Mouse (Mus musculus): ENCODE data around the gene Dchs1. TPM values are rescaled to one million over a fixed set of nuclear protein-coding genes. Genes with fewer than 3 reads are reported as not detected.

Dchs1 gene
- polyA plus RNA-seq, 2 experiments = 28.5 to 48.6 TPM

DNA sequence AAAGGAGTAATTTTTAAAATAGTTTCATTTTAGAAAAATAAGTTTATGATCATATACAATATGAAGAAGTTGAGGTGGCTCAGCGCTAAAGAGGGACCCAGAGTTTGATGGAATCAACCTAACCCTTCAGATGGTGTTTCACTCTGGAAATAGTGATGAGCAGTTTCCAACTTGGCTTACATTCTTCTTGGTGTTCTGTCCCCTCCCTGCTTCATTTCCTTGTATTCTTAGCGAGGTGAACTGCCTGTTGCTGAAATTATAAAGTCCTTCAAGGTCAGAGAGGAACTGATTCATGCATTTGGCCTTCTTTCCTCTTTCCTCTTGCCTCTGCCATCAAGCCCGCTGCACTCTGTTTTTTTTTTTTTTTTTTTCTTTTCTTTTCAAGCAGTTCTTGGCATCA lies 25.1 kb upstream of the Dchs1 start:
- no peak for TF ChIP-seq POLR2A (IDR thresholded peaks at IDR 0.05; ENCODE audit: borderline replicate concordance, extremely low read depth, insufficient read depth, insufficient read length)
- Histone ChIP-seq H3K4me3 (replicated peaks; ENCODE audit: low read length) (no peak overlapping the region), H3K27me3 (ENCODE audit: control insufficient read depth, insufficient read depth, low read length) (no peaks in the 10 kb centered on the region), H3K36me3 (ENCODE audit: control insufficient read depth, insufficient read depth, low read length) (peaks cover 20% of the 10 kb centered on the region), H3K27ac (replicated peaks; ENCODE audit: low read depth, low read length) (no peak overlapping the region), H3K4me1 (ENCODE audit: control insufficient read depth, insufficient read depth, low read length) (peaks cover 7% of the 10 kb centered on the region), H3K9me3 (ENCODE audit: control insufficient read depth, low read length) (no peaks in the 10 kb centered on the region), H3K9ac (ENCODE audit: low read depth, low read length, severe bottlenecking) (no peak overlapping the region), H3K4me2 (replicated peaks; ENCODE audit: low read depth, low read length, severe bottlenecking) (no peak overlapping the region)
- ATAC-seq (ENCODE audit: low FRiP score, low read depth) (no peak), DNase-seq (ENCODE audit: low spot score) (no peak)
- WGBS = 88% methylated on average over 3 of the region's 3 CpGs

DNA sequence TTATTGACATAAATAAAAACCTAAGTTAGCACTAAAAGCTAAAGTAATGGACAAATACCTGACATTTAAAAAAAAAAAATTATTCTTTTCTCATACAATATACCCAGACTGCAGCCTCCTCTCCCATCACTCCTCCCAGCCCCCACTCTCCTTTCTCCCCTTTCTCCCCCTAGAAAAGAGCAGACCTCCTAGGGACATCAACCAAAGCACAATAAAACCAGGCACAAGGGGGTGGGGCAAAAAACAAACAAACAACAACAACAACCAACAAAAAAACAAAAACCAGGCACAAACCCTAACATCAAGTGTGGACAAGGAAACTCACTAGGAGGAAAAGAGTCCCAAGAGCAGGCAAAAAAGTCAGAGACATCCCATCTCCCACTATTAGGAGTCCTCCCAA lies 24.1 kb upstream of the Dchs1 start:
- Histone ChIP-seq H3K4me2 (replicated peaks; ENCODE audit: low read depth, low read length, severe bottlenecking) (no peak overlapping the region; the same call in 1 of the 2 replicates), H3K4me3 (replicated peaks; ENCODE audit: low read length) (no peak overlapping the region), H3K9me3 (ENCODE audit: control insufficient read depth, low read length) (no peaks in the 10 kb centered on the region), H3K4me1 (ENCODE audit: control insufficient read depth, insufficient read depth, low read length) (peaks cover 7% of the 10 kb centered on the region), H3K27ac (replicated peaks; ENCODE audit: low read depth, low read length) (no peak overlapping the region), H3K27me3 (ENCODE audit: control insufficient read depth, insufficient read depth, low read length) (no peaks in the 10 kb centered on the region), H3K9ac (ENCODE audit: low read depth, low read length, severe bottlenecking) (no peak overlapping the region), H3K36me3 (ENCODE audit: control insufficient read depth, insufficient read depth, low read length) (peaks cover 20% of the 10 kb centered on the region)
- ATAC-seq (ENCODE audit: low FRiP score, low read depth) (no peak), DNase-seq (ENCODE audit: low spot score) (no peak)
- no peak for TF ChIP-seq POLR2A (IDR thresholded peaks at IDR 0.05; ENCODE audit: borderline replicate concordance, extremely low read depth, insufficient read depth, insufficient read length)

DNA sequence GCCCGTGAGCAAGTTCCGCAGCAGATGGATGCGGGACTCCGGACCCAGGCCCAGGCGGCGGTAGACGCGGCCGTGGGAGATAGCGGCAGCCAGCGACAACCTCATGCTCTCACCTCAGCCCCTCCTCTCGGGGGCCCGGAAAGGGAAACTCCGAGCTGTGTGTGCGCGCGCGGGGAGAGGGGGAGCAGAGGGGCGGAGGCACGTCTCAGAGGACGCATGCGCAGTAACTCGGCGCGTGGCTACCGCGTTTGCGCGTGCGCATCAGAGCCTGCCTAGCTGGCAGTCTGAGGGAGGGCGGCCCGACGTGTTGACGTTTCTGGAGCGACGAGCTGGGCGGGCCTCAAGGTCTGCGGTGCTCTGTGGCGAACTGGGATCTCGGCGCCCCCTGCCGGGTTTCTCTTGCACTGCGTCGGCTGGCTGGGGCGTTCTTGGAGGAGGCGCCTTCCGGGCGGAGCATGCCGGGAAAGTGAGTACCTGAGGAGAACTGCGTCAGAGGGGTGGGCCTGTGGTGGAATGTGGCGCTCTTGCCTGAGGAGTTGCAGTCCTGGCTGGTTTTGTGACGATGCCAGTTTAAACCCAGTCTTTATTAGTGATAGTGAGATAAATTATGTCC lies 23.5 kb upstream of the Dchs1 start, which contains the start of gene Mrpl17:
Gene Mrpl17, minus strand, starts transcription at position 223 of the 613 bp plus-strand sequence.
- Histone ChIP-seq H3K27ac (replicated peaks; ENCODE audit: low read depth, low read length) (peak within 1 kb of the TSS; percentile 94), H3K4me1 (ENCODE audit: control insufficient read depth, insufficient read depth, low read length) (peaks cover 7% of the 10 kb centered on the region), H3K4me2 (replicated peaks; ENCODE audit: low read depth, low read length, severe bottlenecking) (peak within 1 kb of the TSS; percentile 72), H3K27me3 (ENCODE audit: control insufficient read depth, insufficient read depth, low read length) (no peaks in the 10 kb centered on the region), H3K36me3 (ENCODE audit: control insufficient read depth, insufficient read depth, low read length) (peaks cover 20% of the 10 kb centered on the region), H3K9me3 (ENCODE audit: control insufficient read depth, low read length) (no peaks in the 10 kb centered on the region), H3K4me3 (replicated peaks; ENCODE audit: low read length) (peak within 1 kb of the TSS; percentile 92), H3K9ac (ENCODE audit: low read depth, low read length, severe bottlenecking) (peak within 1 kb of the TSS; percentile 97)
- under 1% methylated on average over 36 of the region's 52 CpGs for whole genome bisulfite sequencing
- DNase-seq (ENCODE audit: low spot score) (peak; percentile 98), ATAC-seq (ENCODE audit: low FRiP score, low read depth) (peak; percentile 99)
- TF ChIP-seq POLR2A (IDR thresholded peaks at IDR 0.05; ENCODE audit: borderline replicate concordance, extremely low read depth, insufficient read depth, insufficient read length) = peak; percentile 85; the same call in 1 of the 2 replicates

DNA sequence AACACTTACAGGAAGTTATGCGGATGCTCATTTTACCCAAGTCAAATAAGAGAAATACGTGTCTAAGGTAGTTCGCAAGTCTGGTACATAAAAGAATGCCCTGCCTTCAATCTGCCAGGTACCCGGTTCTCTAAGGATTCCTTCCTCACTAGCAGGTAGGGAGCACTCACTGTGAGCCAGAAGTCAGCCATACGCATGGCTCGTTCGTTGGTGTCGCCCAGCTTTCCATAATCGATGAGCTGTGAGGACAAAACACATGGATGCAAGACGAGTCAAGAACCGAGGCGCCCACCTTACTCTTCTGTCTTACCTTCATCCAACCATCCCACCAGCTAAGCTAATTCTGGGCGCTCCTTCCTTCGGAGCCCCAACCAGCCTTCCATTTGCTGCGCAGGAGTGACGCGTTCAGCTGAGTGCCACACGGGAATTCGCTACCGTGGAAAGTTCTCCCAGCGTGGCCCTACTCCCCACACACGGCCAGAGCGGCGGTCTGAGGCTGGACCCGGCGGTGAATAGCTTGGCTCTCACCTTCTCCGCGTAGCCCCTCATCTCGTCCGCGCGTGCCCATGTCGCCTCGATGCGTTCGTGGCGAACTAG lies 22.9 kb upstream of the Dchs1 start:
- WGBS = 5% methylated on average over 37 of the region's 37 CpGs
- Histone ChIP-seq H3K27ac (replicated peaks; ENCODE audit: low read depth, low read length) (peak overlapping the region; percentile 94), H3K4me2 (replicated peaks; ENCODE audit: low read depth, low read length, severe bottlenecking) (peak overlapping the region; percentile 72), H3K4me3 (replicated peaks; ENCODE audit: low read length) (peak overlapping the region; percentile 92), H3K4me1 (ENCODE audit: control insufficient read depth, insufficient read depth, low read length) (peaks cover 7% of the 10 kb centered on the region), H3K9ac (ENCODE audit: low read depth, low read length, severe bottlenecking) (peak overlapping the region; percentile 97), H3K36me3 (ENCODE audit: control insufficient read depth, insufficient read depth, low read length) (peaks cover 20% of the 10 kb centered on the region), H3K27me3 (ENCODE audit: control insufficient read depth, insufficient read depth, low read length) (no peaks in the 10 kb centered on the region), H3K9me3 (ENCODE audit: control insufficient read depth, low read length) (no peaks in the 10 kb centered on the region)
- ATAC-seq (ENCODE audit: low FRiP score, low read depth) (peak; percentile 34; the same call in 1 of the 2 replicates), DNase-seq (ENCODE audit: low spot score) (peak; percentile 44)
- TF ChIP-seq POLR2A (IDR thresholded peaks at IDR 0.05; ENCODE audit: borderline replicate concordance, extremely low read depth, insufficient read depth, insufficient read length) = no peak

DNA sequence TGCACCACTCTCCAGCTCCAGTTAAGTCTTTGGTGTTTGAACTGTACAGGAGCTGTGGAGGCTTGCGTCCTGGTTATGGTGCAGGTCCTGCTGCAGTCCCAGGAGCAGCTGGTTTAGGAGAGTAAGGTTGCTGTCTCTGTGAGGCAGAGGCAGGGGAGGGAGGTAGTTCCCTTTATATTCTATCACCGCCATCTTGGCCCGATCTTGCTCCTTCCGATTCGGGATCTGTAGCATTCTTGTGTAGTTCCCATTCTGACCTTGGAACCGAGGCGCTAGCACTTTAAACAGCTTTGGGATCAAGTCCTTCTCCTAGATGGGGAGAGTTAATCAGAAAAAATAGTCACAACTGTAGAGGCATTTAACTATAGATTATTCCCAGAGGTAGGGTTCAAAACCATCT lies 22.4 kb upstream of the Dchs1 start:
- H3K4me3 ChIP-seq (replicated peaks; ENCODE audit: low read length) = peak overlapping the region; percentile 92
- TF ChIP-seq POLR2A (IDR thresholded peaks at IDR 0.05; ENCODE audit: borderline replicate concordance, extremely low read depth, insufficient read depth, insufficient read length) = no peak
- H3K27ac ChIP-seq (replicated peaks; ENCODE audit: low read depth, low read length) = peak overlapping the region; percentile 94
- ATAC-seq (ENCODE audit: low FRiP score, low read depth) = no peak
- H3K9me3 ChIP-seq (ENCODE audit: control insufficient read depth, low read length) = no peaks in the 10 kb centered on the region
- peak overlapping the region; percentile 72 for H3K4me2 ChIP-seq (replicated peaks; ENCODE audit: low read depth, low read length, severe bottlenecking)
- peak overlapping the region; percentile 97 for H3K9ac ChIP-seq (ENCODE audit: low read depth, low read length, severe bottlenecking)
- peaks cover 20% of the 10 kb centered on the region for H3K36me3 ChIP-seq (ENCODE audit: control insufficient read depth, insufficient read depth, low read length)
- peaks cover 7% of the 10 kb centered on the region for H3K4me1 ChIP-seq (ENCODE audit: control insufficient read depth, insufficient read depth, low read length)
- H3K27me3 ChIP-seq (ENCODE audit: control insufficient read depth, insufficient read depth, low read length) = no peaks in the 10 kb centered on the region
- 88% methylated on average over 7 of the region's 7 CpGs for WGBS
- no peak for DNase-seq (ENCODE audit: low spot score)
